ENCODE assay signal across 40 mouse cellular contexts in the genomic region with DNA sequence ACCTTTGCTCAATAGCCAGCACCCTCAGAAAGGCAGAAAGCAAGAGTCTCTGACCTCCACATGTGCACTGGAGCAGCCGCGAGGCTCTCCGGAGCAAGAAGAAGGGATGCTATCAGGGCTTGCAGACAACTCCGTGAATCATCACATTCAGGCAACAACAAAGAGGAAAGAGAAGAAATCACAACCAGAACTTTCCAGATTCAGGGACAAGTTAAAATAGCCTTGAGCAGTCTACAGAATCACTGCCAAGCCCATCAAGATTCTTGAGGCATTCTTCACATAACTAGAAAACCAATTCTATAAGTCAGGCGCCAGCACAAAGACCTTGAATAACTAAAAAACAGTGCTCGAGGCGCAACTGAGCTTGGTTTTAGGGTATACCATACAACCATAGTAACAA. TPM values are rescaled to one million over a fixed set of nuclear protein-coding genes. Genes with fewer than 3 reads are reported as not detected.
DNase-seq lines count a peak whose midpoint lies in the region; ATAC-seq and TF ChIP-seq lines count a peak whose summit lies in the region.
"Had no signal": no experiment of that assay in that cellular context is flagged by ENCODE, and none has a peak within 500 bp of the region (broad histone marks: within the 10 kb centered on the region; RNA-seq: fewer than 3 reads in every experiment).

No protein-coding gene starts in this region.

- H3K4me3 ChIP-seq in testis, adult 2 months (ENCODE audit: control insufficient read depth, low read depth, low read length) = peak overlapping the region; percentile 18
- no peak overlapping the region for H3K4me3 ChIP-seq in heart, embryonic 12.5 days
- H3K4me3 ChIP-seq: embryonic facial prominence, embryonic 12.5 days; erythroblast, embryonic 14.5 days; gastrocnemius, adult 2 months; heart, adult 2 months; heart, embryonic 13.5 days; hindbrain, embryonic 15.5 days; lung, embryonic 15.5 days; midbrain, embryonic 10.5 days; myocyte; neural tube, embryonic 12.5 days had no signal

- no peaks in the 10 kb centered on the region for H3K4me1 ChIP-seq in testis, adult 2 months (ENCODE audit: control insufficient read depth, insufficient read depth, low read length)
- H3K4me1 ChIP-seq in heart, embryonic 12.5 days (replicated peaks) = no peaks in the 10 kb centered on the region
- H3K4me1 ChIP-seq: hindbrain, embryonic 15.5 days; midbrain, embryonic 10.5 days; neural tube, embryonic 12.5 days had no signal

- H3K9me3 ChIP-seq in heart, embryonic 12.5 days (replicated peaks) = no peaks in the 10 kb centered on the region
- H3K9me3 ChIP-seq: embryonic facial prominence, embryonic 12.5 days; heart, embryonic 13.5 days; hindbrain, embryonic 15.5 days; lung, embryonic 15.5 days; midbrain, embryonic 10.5 days; neural tube, embryonic 12.5 days had no signal

- no peaks in the 10 kb centered on the region for H3K36me3 ChIP-seq in testis, adult 2 months (ENCODE audit: control insufficient read depth, insufficient read depth, low read length)
- no peaks in the 10 kb centered on the region for H3K36me3 ChIP-seq in heart, embryonic 12.5 days
- H3K36me3 ChIP-seq: embryonic facial prominence, embryonic 12.5 days; heart, embryonic 13.5 days; hindbrain, embryonic 15.5 days; lung, embryonic 15.5 days; midbrain, embryonic 10.5 days; neural tube, embryonic 12.5 days had no signal

- WGBS in heart, embryonic 12.5 days = 72% methylated on average over 7 of the region's 7 CpGs

- peak; percentile 56 for DNase-seq in adrenal gland, postnatal 14 days
- DNase-seq in adrenal gland, postnatal 25 days = no peak
- DNase-seq in testis, postnatal 14 days (ENCODE audit: low spot score) = no peak
- DNase-seq in brain, adult 2 months (ENCODE audit: low read depth, low spot score) = peak; percentile 3
- DNase-seq in embryo, embryonic 11 days = no peak
- DNase-seq: adrenal gland, adult 8-10 months; B cell, adult 2 months; cerebellum, adult 18-20 months; cerebellum, postnatal 10 days; gastrocnemius, adult 2 months; gastrocnemius, postnatal 36 days; heart, adult 2 months; heart, postnatal 10 days; kidney, adult 11 months; kidney, postnatal 14 days; layer of hippocampus, adult 9-11 months; thymus, postnatal 14 days had no signal

- no peak overlapping the region for H3K9ac ChIP-seq in heart, embryonic 12.5 days
- H3K9ac ChIP-seq: embryonic facial prominence, embryonic 12.5 days; heart, embryonic 13.5 days; hindbrain, embryonic 15.5 days; lung, embryonic 15.5 days; neural tube, embryonic 12.5 days had no signal

- no peaks in the 10 kb centered on the region for H3K27me3 ChIP-seq in testis, adult 2 months (ENCODE audit: control insufficient read depth, insufficient read depth, low read length)
- no peaks in the 10 kb centered on the region for H3K27me3 ChIP-seq in heart, embryonic 12.5 days (replicated peaks)
- H3K27me3 ChIP-seq: embryonic facial prominence, embryonic 12.5 days; heart, embryonic 13.5 days; hindbrain, embryonic 15.5 days; lung, embryonic 15.5 days; neural tube, embryonic 12.5 days had no signal

- TF ChIP-seq CTCF in testis, adult 2 months (IDR thresholded peaks at IDR 0.05; ENCODE audit: control insufficient read depth, insufficient read depth, insufficient replicate concordance, low read depth, low read length) = no peak

- ATAC-seq in heart, embryonic 12.5 days (ENCODE audit: insufficient number of reproducible peaks, low FRiP score) = no peak
- ATAC-seq: forebrain, embryonic 16.5 days; inflammation-experienced regulatory T-cells, adult 6 months had no signal

- no peak overlapping the region for H3K27ac ChIP-seq in testis, adult 2 months (ENCODE audit: control insufficient read depth, insufficient read depth, low read depth, low read length)
- H3K27ac ChIP-seq in heart, embryonic 12.5 days (ENCODE audit: poor library complexity, severe bottlenecking) = no peak overlapping the region
- H3K27ac ChIP-seq: embryonic facial prominence, embryonic 12.5 days; gastrocnemius, adult 2 months; heart, adult 2 months; heart, embryonic 13.5 days; hindbrain, embryonic 15.5 days; lung, embryonic 15.5 days; midbrain, embryonic 10.5 days; neural tube, embryonic 12.5 days had no signal

- TF ChIP-seq POLR2A in testis, adult 2 months (IDR thresholded peaks at IDR 0.05; ENCODE audit: control insufficient read depth, low read depth, low read length) = no peak

- H3K4me2 ChIP-seq in heart, embryonic 12.5 days = no peak overlapping the region
- H3K4me2 ChIP-seq: embryonic facial prominence, embryonic 12.5 days; heart, embryonic 13.5 days; hindbrain, embryonic 15.5 days; liver, embryonic 11.5 days; lung, embryonic 15.5 days; neural tube, embryonic 12.5 days had no signal

RNA-seq across cellular contexts. Expression of gene Adh1, which starts 12.3 kb away (rescaled TPM):
- total RNA-seq in adrenal gland, postnatal 14 days (2021) = 3,758 and 4,029 TPM in 2 replicates
- 7,275 and 7,287 TPM in 2 replicates for total RNA-seq in adrenal gland, postnatal 25 days (2021)
- polyA plus RNA-seq in testis, adult 2 months (2012; rRNA removed) = 6.5 and 13.5 TPM in 2 replicates
- polyA plus RNA-seq in heart, embryonic 12.5 days (2016; fragmentation: Nextera tagmentation; extraction: Ambion mirVana) = 1.4 and 1.6 TPM in 2 replicates
- total RNA-seq: hematopoietic stem cell, adult 5-6 weeks; megakaryocyte progenitor cell, adult 5-6 weeks had no signal
- polyA plus RNA-seq: erythroblast, embryonic 14.5 days; myocyte had no signal

RNA-seq across cellular contexts. Expression of gene Adh6a, which starts 40.0 kb away (rescaled TPM):
- total RNA-seq in adrenal gland, postnatal 14 days (2021) = not detected in 2 replicates
- total RNA-seq in adrenal gland, postnatal 25 days (2021) = not detected in 2 replicates
- not detected in 2 replicates for polyA plus RNA-seq in testis, adult 2 months (2012; rRNA removed)
- not detected in 2 replicates for polyA plus RNA-seq in heart, embryonic 12.5 days (2016; fragmentation: Nextera tagmentation; extraction: Ambion mirVana)
- total RNA-seq: adrenal gland, adult 8-10 months; gastrocnemius, adult 2 months; gastrocnemius, postnatal 36 days; heart, adult 2 months; heart, postnatal 10 days; hematopoietic stem cell, adult 5-6 weeks; left cerebral cortex, postnatal 10 days; megakaryocyte progenitor cell, adult 5-6 weeks; midbrain, postnatal 0 days had no signal
- polyA plus RNA-seq: brain, embryonic 14.5 days; embryonic facial prominence, embryonic 12.5 days; erythroblast, embryonic 14.5 days; forebrain, embryonic 11.5 days; forebrain, embryonic 16.5 days; heart, adult 2 months; heart, embryonic 13.5 days; hindbrain, embryonic 15.5 days; inflammation-experienced regulatory T-cells, adult 6 months; kidney, embryonic 14.5 days; limb, embryonic 11.5 days; liver, embryonic 11.5 days; liver, embryonic 16.5 days; midbrain, embryonic 10.5 days; midbrain, postnatal 0 days; myocyte; neural tube, embryonic 12.5 days; stomach, embryonic 14.5 days had no signal

RNA-seq across cellular contexts. Expression of gene Adh7, which starts 55.5 kb away (rescaled TPM):
- total RNA-seq in adrenal gland, postnatal 14 days (2021) = 18.2 and 24.3 TPM in 2 replicates
- total RNA-seq in adrenal gland, postnatal 25 days (2021) = 37.9 and 41.2 TPM in 2 replicates
- polyA plus RNA-seq in testis, adult 2 months (2012; rRNA removed) = 4.7 and 4.8 TPM in 2 replicates
- polyA plus RNA-seq in heart, embryonic 12.5 days (2016; fragmentation: Nextera tagmentation; extraction: Ambion mirVana) = not detected in 2 replicates
- total RNA-seq: hematopoietic stem cell, adult 5-6 weeks; megakaryocyte progenitor cell, adult 5-6 weeks had no signal
- polyA plus RNA-seq: erythroblast, embryonic 14.5 days; inflammation-experienced regulatory T-cells, adult 6 months; limb, embryonic 11.5 days; neural tube, embryonic 12.5 days had no signal

Comparison
In these comparisons a context has a peak if more than half of its experiments do, and no peak if none do; other contexts are left out.
1. DNase-seq: peak in adrenal gland, postnatal 14 days (single experiment) and brain, adult 2 months (single experiment); none in adrenal gland, postnatal 25 days (single experiment), testis, postnatal 14 days (single experiment) and embryo, embryonic 11 days (single experiment).